Mouse (Mus musculus) cerebellum, adult 2 months (tissue): ENCODE results near the gene Btnl9.

Source experiments
- CTCF ChIP-seq: fragments of 200-500 bp; IDR thresholded peaks from 2 replicates; pipeline ENCODE4 v1.5.1; 2011; ENCODE audit warnings: low read depth, mild to moderate bottlenecking, control low read depth, low read length, moderate library complexity, borderline replicate concordance; ENCODE audit not compliant: insufficient read depth
- POLR2A ChIP-seq: fragments of 200-500 bp; IDR thresholded peaks from 2 replicates; pipeline ENCODE4 v1.6.1; 2011; ENCODE audit warnings: low read length, control low read depth, borderline replicate concordance; ENCODE audit not compliant: insufficient read depth

- TF ChIP-seq POLR2A = no peak
- no peak for TF ChIP-seq CTCF
Measured at GRCm38 (mm10) chr11:49212577-49212976, 25.6 kb upstream of the Btnl9 start.
